Mouse (Mus musculus): ENCODE results near the gene Art3.

Art3 gene

DNA sequence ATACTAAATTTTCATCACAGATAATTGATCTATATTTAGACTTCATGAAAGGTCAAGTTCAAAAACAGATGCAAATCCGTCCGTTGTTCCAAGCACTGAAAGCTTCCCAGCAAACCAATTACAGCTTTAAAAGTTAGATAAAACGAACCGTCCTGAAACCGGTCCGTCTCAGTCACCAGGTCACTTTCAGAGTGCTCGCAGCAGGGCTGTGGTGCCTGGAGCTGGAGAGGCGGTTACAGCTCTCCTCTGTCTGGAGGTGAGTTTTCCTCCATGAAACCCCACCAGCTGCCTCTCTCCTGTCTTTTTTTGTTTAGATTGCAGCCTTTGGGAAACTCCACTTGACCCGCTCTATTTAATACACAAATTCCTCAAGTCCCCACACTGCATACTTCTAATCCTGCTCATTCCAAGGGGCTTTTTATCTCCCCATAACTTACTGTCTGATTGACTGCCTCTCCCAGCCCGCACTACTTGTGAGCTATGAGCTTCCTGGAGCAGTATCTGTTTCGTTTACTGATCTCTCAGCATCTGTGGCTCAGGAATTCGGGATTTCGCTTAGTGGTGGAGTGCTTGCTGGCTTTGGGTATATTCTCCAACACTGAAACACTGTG lies 45.3 kb downstream of the Art3 start:
- DNase-seq (ENCODE audit: low read depth, low spot score): no peak

DNA sequence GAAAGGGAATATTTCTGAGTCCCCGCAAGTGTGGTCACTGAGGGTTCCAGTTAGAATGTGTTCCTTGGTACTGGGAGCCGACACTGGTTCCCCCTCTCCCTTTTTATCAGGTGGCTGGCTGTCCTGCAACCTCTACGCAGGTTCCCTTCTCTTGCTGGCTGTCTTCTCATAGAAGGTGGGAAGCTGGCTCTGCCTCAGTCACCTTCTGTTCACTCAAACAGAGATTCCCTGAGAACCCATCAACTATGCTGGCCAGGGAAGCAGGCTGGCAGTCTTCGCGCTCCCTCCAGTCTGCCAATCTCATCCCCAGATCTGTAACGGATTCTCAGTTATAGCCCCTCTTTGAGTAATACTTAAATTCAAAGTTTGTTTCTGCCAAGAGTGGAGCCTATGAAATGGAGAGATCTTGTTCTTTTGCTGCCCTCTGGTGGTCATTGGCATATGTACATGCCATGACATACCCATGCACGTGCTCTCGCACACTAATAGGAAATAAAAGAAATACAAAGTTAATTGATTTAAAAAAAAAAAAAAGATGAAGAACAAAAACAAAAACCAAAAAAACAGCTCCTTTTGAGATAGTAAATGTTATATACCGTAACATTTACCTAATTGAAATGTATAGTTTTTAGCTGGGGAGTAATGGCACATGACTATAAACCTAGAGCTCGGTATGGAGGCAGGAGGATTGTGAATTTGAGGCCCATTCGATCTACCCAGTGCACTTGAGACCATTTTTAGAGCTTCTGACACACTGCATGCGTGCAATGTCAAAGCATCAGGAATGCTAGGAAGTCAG lies 50.1 kb downstream of the Art3 start:
- DNase-seq (ENCODE audit: low read depth, low spot score): peak; percentile 91

GRCm38 (mm10) chr5:92382349-92382679 lies 50.7 kb downstream of the Art3 start:
- DNase-seq (ENCODE audit: low read depth, low spot score): no peak

DNA sequence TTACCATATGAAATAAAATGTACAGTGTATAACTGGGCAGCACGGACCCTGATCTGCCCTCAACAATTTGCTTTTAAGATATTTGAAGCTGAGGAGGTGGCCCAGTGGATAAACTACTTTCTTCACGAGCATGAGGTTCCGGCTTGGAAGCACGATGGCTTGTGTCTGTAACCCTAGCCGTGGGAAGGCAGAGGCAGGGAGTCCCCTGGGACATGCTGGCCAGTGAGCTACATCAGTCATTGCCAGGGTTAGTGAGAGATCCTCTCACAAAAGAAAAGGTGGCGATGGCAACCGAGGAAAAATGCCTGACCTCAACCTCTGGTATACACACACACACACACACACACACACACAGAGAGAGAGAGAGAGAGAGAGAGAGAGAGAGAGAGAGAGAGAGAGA lies 52.1 kb downstream of the Art3 start:
- no peak for DNase-seq (ENCODE audit: low read depth, low spot score)

GRCm38 (mm10) chr5:92384855-92385254 lies 53.2 kb downstream of the Art3 start:
- peak; percentile 65 for DNase-seq (ENCODE audit: low read depth, low spot score)

- no peak for DNase-seq (ENCODE audit: low read depth, low spot score)
Observed at GRCm38 (mm10) chr5:92386102-92386501, 54.5 kb downstream of the Art3 start.

DNA sequence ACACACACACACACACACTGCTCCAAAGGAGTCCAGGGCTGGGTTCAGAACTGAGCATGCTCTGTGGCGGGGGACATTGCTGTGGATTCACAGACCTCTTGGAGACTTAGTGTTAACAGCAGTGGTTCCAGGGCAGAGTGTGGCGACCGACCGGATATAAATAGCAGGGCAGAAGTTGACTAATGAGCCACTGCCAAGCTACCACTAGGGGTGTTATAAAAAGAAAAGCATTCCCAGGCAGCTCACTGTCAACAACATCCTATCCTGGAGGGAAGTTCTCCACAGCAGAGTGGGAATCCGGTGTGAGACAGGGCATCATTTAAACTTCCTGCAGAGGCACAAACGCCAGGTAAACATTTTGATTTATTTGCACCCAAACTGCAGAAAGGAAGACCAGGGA lies 55.0 kb downstream of the Art3 start:
- DNase-seq (ENCODE audit: low read depth, low spot score): no peak

GRCm38 (mm10) chr5:92387433-92387832 lies 55.8 kb downstream of the Art3 start:
- DNase-seq (ENCODE audit: low read depth, low spot score): no peak

DNA sequence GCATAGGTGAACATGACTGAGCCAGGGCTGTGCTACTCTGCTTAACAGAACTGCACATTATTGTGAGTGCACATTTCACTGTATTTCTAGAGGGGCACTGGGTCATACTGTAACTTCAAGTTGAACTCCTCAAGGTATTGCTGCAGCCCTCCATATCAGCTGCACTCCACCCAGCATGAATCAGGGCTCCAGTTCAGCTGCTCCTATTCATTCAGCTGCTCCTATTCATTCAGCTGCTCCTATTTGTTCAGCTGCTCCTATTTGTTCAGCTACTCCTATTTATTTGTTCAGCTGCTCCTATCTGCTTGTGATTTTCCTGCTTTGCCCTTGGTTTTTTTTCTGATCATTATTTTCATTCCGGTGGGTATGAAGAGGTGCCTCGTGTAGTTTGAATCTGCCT lies 58.4 kb downstream of the Art3 start:
- no peak for DNase-seq (ENCODE audit: low read depth, low spot score)

DNA sequence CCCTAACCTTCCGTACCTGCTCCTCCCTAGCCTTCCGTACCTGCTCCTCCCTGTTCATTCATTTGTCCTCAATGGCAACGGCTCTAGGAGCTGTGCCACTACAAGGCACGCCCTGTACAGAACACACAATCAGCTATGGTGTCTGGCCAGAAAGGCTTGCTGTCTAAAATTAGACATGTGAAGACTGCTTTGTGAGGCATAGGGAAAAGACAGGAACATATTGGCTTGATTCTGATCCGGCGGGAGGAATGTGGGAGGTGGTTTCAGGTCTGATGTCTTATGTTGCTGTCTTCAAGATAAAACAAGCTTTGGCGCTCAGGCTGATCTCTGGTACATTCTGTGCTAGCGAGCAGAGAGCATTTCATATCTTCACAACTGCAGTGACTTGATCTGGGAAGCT lies 59.0 kb downstream of the Art3 start:
- DNase-seq (ENCODE audit: low read depth, low spot score): no peak

DNA sequence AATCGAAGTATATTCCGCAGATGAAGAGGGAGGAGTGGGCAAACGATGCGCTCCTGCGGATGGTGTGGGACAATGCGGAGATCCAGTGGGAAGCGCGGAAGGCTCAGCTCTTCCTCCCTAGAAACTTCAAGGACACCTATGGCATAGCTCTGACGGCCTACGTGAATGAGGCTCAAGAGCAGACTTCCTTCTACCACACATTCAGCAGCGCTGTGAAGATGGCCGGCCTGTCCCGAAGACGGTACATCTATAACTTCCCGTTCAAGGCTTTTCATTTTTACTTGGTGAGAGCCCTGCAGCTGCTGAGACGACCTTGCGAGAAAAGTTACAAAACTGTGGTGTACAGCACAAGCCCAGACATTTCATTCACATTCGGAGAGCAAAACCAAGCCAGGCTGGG lies 60.9 kb downstream of the Art3 start:
- peak; percentile 23 for DNase-seq (ENCODE audit: low read depth, low spot score)

- no peak for DNase-seq (ENCODE audit: low read depth, low spot score)
Observed at GRCm38 (mm10) chr5:92393863-92394262, 62.2 kb downstream of the Art3 start.

- DNase-seq (ENCODE audit: low read depth, low spot score): no peak
Observed at GRCm38 (mm10) chr5:92395764-92396163, 64.1 kb downstream of the Art3 start.

- DNase-seq (ENCODE audit: low read depth, low spot score): no peak
Observed at GRCm38 (mm10) chr5:92396476-92396875, 64.8 kb downstream of the Art3 start.

DNA sequence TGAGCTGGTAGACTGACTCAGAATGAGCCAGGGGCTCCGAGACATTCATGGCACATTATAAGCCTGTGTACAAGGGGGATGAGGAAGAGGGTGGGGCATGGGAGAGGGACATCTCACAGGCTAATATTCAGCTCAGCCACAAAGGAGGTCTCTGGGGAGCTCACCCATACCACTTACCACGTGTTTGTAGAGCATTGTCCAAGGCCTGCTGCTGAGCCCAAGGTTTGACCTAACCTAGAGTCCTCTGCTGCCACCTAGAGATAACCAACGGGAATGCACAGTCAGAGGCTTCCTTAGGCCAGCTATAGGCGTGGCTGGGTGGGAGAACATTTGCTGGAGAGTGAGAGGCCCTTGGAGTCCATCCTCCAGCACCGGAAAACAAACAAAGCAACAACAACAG lies 66.5 kb downstream of the Art3 start:
- peak; percentile 82 for DNase-seq (ENCODE audit: low read depth, low spot score)

DNA sequence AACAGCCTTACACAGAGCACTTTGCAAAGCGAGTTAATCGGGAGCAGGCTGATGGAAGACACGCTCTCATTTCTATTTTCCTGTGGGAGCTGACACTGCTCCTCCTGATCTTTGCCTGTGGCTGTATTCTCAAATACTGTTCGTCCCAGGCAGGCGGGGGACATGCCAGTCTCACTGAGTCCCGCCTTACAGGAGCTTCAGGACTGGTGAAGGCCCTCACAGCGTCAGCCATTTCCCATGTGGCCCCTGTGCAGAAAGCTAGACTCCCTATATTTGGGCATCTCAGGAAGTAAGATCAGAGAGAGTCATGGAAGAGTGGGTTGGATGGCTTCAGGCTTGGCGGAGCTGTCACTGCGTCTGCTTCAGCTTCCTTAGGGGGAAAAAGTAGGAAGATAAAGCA lies 71.2 kb downstream of the Art3 start:
- DNase-seq (ENCODE audit: low read depth, low spot score): no peak

- DNase-seq (ENCODE audit: low read depth, low spot score): no peak
Observed at GRCm38 (mm10) chr5:92403562-92404399, 72.2 kb downstream of the Art3 start.

GRCm38 (mm10) chr5:92404400-92404678 lies 72.7 kb downstream of the Art3 start:
- no peak for DNase-seq (ENCODE audit: low read depth, low spot score)

GRCm38 (mm10) chr5:92409361-92410155 lies 77.9 kb downstream of the Art3 start:
- no peak for DNase-seq (ENCODE audit: low read depth, low spot score)

GRCm38 (mm10) chr5:92410486-92410885 lies 78.9 kb downstream of the Art3 start:
- DNase-seq (ENCODE audit: low read depth, low spot score): no peak

DNA sequence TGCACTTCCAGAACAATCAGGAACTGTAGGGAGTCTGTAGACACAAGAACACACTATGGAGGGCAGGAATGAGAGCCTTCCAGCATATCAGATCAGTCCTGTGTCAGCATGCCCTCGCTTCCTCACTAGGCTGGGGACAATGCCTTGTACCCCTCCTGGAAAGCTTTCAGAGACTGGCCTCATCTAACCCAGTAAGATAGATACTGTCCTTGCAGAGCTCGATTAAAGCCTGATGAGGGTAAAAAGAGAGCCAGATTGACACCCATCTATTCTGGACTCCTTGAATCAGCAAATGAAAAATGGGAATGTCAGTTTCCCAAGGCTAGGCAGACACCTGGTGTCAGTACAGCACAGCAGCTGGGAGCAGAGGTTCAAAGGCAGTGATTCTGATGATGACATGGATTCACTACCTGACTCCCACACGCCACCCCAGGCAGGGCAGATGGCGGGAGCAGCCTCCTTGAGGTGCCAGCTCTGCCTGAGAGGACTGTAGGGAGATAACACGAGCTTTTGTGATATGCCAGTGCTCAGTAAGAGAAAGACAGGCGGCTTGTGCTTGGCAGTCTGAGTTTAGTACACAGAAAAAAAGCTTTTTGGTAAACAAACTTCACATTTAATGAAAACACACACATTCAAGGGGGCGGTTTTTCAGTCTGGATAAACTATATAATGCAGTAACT lies 80.0 kb downstream of the Art3 start:
- DNase-seq (ENCODE audit: low read depth, low spot score): no peak

Measured in CD4-positive, CD25-positive, alpha-beta regulatory T cell, adult 2 months (primary cell).